ENCODE assay signal across 12 mouse cellular contexts in genomic region chr11:72569671-72570318, GRCm38 (mm10). TPM values are rescaled to one million over a fixed set of nuclear protein-coding genes. Genes with fewer than 3 reads are reported as not detected.
A peak's percentile ranks its signal among the peaks of the same experiment; 100 is the strongest.
DNase-seq lines count a peak whose midpoint lies in the region; ATAC-seq and TF ChIP-seq lines count a peak whose summit lies in the region.
"Had no signal": no experiment of that assay in that cellular context is flagged by ENCODE, and none has a peak within 500 bp of the region (broad histone marks: within the 10 kb centered on the region; RNA-seq: fewer than 3 reads in every experiment).

No protein-coding gene starts in this region.

- peak; percentile 19; the same call in 1 of the 2 replicates for ATAC-seq in hindbrain, embryonic 13.5 days (ENCODE audit: low FRiP score)
- no peak for ATAC-seq in midbrain, embryonic 14.5 days (ENCODE audit: low FRiP score, low TSS enrichment)

- WGBS in kidney, adult 2 months = 69% methylated on average over 11 of the region's 11 CpGs
- WGBS in hindbrain, embryonic 13.5 days = 67% methylated on average over 11 of the region's 11 CpGs
- 70% methylated on average over 11 of the region's 11 CpGs for WGBS in midbrain, embryonic 14.5 days

- no peak overlapping the region for H3K27ac ChIP-seq in kidney, adult 2 months (ENCODE audit: insufficient read depth, low read depth, low read length)
- peak overlapping the region; percentile 92 for H3K27ac ChIP-seq in ES-Bruce4 (ENCODE audit: insufficient read depth, low read length)
- no peak overlapping the region for H3K27ac ChIP-seq in hindbrain, embryonic 13.5 days
- H3K27ac ChIP-seq in midbrain, embryonic 14.5 days (replicated peaks; ENCODE audit: low read depth, low read length) = no peak overlapping the region
- H3K27ac ChIP-seq: gastrocnemius, adult 2 months had no signal

- TF ChIP-seq POLR2A in kidney, adult 2 months (IDR thresholded peaks at IDR 0.05; ENCODE audit: low read depth, low read length) = no peak
- TF ChIP-seq POLR2A in ES-Bruce4 (IDR thresholded peaks at IDR 0.05; ENCODE audit: insufficient read depth, low read length) = no peak

- no peaks in the 10 kb centered on the region for H3K36me3 ChIP-seq in kidney, adult 2 months (ENCODE audit: control insufficient read depth, insufficient read depth, low read length)
- no peaks in the 10 kb centered on the region for H3K36me3 ChIP-seq in ES-Bruce4 (ENCODE audit: control insufficient read depth, insufficient read depth, low read length, poor library complexity, severe bottlenecking)
- no peaks in the 10 kb centered on the region for H3K36me3 ChIP-seq in hindbrain, embryonic 13.5 days
- H3K36me3 ChIP-seq in midbrain, embryonic 14.5 days (ENCODE audit: control insufficient read depth, insufficient read depth, low read length) = no peaks in the 10 kb centered on the region

- H3K4me3 ChIP-seq in kidney, adult 2 months (ENCODE audit: insufficient read depth, low read depth, low read length) = no peak overlapping the region
- no peak overlapping the region for H3K4me3 ChIP-seq in ES-Bruce4 (ENCODE audit: low read depth, low read length)
- H3K4me3 ChIP-seq in hindbrain, embryonic 13.5 days = peak overlapping the region; percentile 25; the same call in 1 of the 2 replicates
- peak overlapping the region; percentile 29; the same call in 1 of the 2 replicates for H3K4me3 ChIP-seq in midbrain, embryonic 14.5 days (replicated peaks; ENCODE audit: low read depth, low read length)

- TF ChIP-seq EP300 in ES-Bruce4 (IDR thresholded peaks at IDR 0.05; ENCODE audit: insufficient read depth, low read depth, low read length) = no peak

- H3K4me2 ChIP-seq in hindbrain, embryonic 13.5 days = peak overlapping the region; percentile 49; the same call in 1 of the 2 replicates
- peak overlapping the region; percentile 53; the same call in 1 of the 2 replicates for H3K4me2 ChIP-seq in midbrain, embryonic 14.5 days (ENCODE audit: low read length)

- peaks cover 2% of the 10 kb centered on the region; the same call in 1 of the 2 replicates for H3K4me1 ChIP-seq in kidney, adult 2 months (ENCODE audit: control insufficient read depth, insufficient read depth, low read length)
- H3K4me1 ChIP-seq in ES-Bruce4 (ENCODE audit: control insufficient read depth, insufficient read depth, low read length) = peaks cover 2% of the 10 kb centered on the region
- H3K4me1 ChIP-seq in hindbrain, embryonic 13.5 days (replicated peaks) = no peaks in the 10 kb centered on the region
- H3K4me1 ChIP-seq in midbrain, embryonic 14.5 days (ENCODE audit: control insufficient read depth, insufficient read depth, low read length) = no peaks in the 10 kb centered on the region

- H3K9ac ChIP-seq in ES-Bruce4 (ENCODE audit: low read depth, poor library complexity, severe bottlenecking) = no peak overlapping the region
- peak overlapping the region; percentile 57; the same call in 1 of the 2 replicates for H3K9ac ChIP-seq in hindbrain, embryonic 13.5 days
- H3K9ac ChIP-seq in midbrain, embryonic 14.5 days (replicated peaks; ENCODE audit: low read length) = peak overlapping the region; percentile 39; the same call in 1 of the 2 replicates

- no peak for TF ChIP-seq CTCF in kidney, adult 2 months (conservative IDR thresholded peaks at IDR 0.05; ENCODE audit: insufficient read depth, insufficient read length, low read depth, low read length)
- TF ChIP-seq CTCF in ES-Bruce4 (IDR thresholded peaks at IDR 0.05; ENCODE audit: low read depth, low read length) = no peak

- H3K9me3 ChIP-seq in ES-Bruce4 (replicated peaks; ENCODE audit: control insufficient read depth, insufficient read depth, low read length, poor library complexity, severe bottlenecking) = no peaks in the 10 kb centered on the region
- H3K9me3 ChIP-seq in hindbrain, embryonic 13.5 days = no peaks in the 10 kb centered on the region
- H3K9me3 ChIP-seq in midbrain, embryonic 14.5 days (ENCODE audit: control insufficient read depth, low read length) = no peaks in the 10 kb centered on the region
- H3K9me3 ChIP-seq: megakaryocyte, embryonic 14.5 days had no signal

- peak; percentile 27 for DNase-seq in kidney, adult 2 months
- DNase-seq in kidney, postnatal 10 days = no peak
- peak; percentile 20 for DNase-seq in midbrain, embryonic 14.5 days
- DNase-seq in right cerebral cortex, postnatal 36 days (ENCODE audit: low spot score in 2 of 2) = no peak
- DNase-seq in lung, postnatal 14 days = no peak
- no peak for DNase-seq in gastrocnemius, adult 18-20 months (ENCODE audit: low spot score)

- H3K27me3 ChIP-seq in kidney, adult 2 months (replicated peaks; ENCODE audit: control insufficient read depth, insufficient read depth, low read length) = no peaks in the 10 kb centered on the region
- no peaks in the 10 kb centered on the region for H3K27me3 ChIP-seq in ES-Bruce4 (ENCODE audit: control insufficient read depth, insufficient read depth, low read length, poor library complexity, severe bottlenecking)
- 0 out of 2 replicates have a peak, but pooled peaks cover 6% of the 10 kb centered on the region for H3K27me3 ChIP-seq in hindbrain, embryonic 13.5 days
- 0 out of 2 replicates have a peak, but pooled peaks cover 4% of the 10 kb centered on the region for H3K27me3 ChIP-seq in midbrain, embryonic 14.5 days (ENCODE audit: control insufficient read depth, insufficient read depth, low read length)

RNA-seq across cellular contexts. Expression of gene Spns3, which starts 19.5 kb away (rescaled TPM):
- polyA plus RNA-seq in kidney, adult 2 months (2012; rRNA removed) = 8.9 and 9.4 TPM in 2 replicates
- 0.15 TPM in 1 of 2 replicates, not detected in the other for polyA plus RNA-seq in ES-Bruce4 (2011; ENCODE audit: insufficient read depth, insufficient read length, low read depth, missing spikeins)
- 0.10 and 0.16 TPM in 2 replicates for polyA plus RNA-seq in hindbrain, embryonic 13.5 days (2015; fragmentation: Nextera tagmentation; extraction: Ambion mirVana)
- polyA plus RNA-seq in midbrain, embryonic 14.5 days (2014; fragmentation: Nextera tagmentation; extraction: Ambion mirVana) = 0.11 TPM in 1 of 2 replicates, not detected in the other
- under 1 TPM; 0.19 to 0.39 TPM for total RNA-seq in gastrocnemius, adult 18-20 months (2021)
- polyA plus RNA-seq: C2C12; embryonic facial prominence, embryonic 11.5 days had no signal

RNA-seq across cellular contexts. Expression of gene Ube2g1, which starts 37.3 kb away (rescaled TPM):
- 8.4 and 8.9 TPM in 2 replicates for polyA plus RNA-seq in kidney, adult 2 months (2012; rRNA removed)
- polyA plus RNA-seq in ES-Bruce4 (2011; ENCODE audit: insufficient read depth, insufficient read length, low read depth, missing spikeins) = 36.6 and 43.0 TPM in 2 replicates
- polyA plus RNA-seq in hindbrain, embryonic 13.5 days (2015; fragmentation: Nextera tagmentation; extraction: Ambion mirVana) = 107 and 112 TPM in 2 replicates
- 87.2 and 111 TPM in 2 replicates for polyA plus RNA-seq in midbrain, embryonic 14.5 days (2014; fragmentation: Nextera tagmentation; extraction: Ambion mirVana)
- 10 to 100 TPM; 81.3 to 82.5 TPM for total RNA-seq in gastrocnemius, adult 18-20 months (2021)

Comparison
In these comparisons a context has a peak if more than half of its experiments do, and no peak if none do; other contexts are left out.
1. DNase-seq: peak in kidney, adult 2 months (single experiment) and midbrain, embryonic 14.5 days (single experiment); none in kidney, postnatal 10 days (single experiment), right cerebral cortex, postnatal 36 days (0 of 2), lung, postnatal 14 days (single experiment) and gastrocnemius, adult 18-20 months (single experiment).
2. H3K4me3 ChIP-seq: peak in hindbrain, embryonic 13.5 days (single experiment) and midbrain, embryonic 14.5 days (single experiment); none in kidney, adult 2 months (single experiment) and ES-Bruce4 (single experiment).